Mouse (Mus musculus): Measurements from ENCODE around the gene Zbtb39.

GRCm38 (mm10) chr10:127744661-127745060 lies 5.3 kb downstream of the Zbtb39 start:
- 0 out of 2 replicates have a peak, but pooled peaks have one; percentile 12 for TF ChIP-seq EP300 (IDR thresholded peaks at IDR 0.05; ENCODE audit: insufficient read depth, low read depth, low read length)
- TF ChIP-seq POLR2A (IDR thresholded peaks at IDR 0.05; ENCODE audit: insufficient read depth, low read depth, low read length), result no peak
